Mouse (Mus musculus) G1E (cell line): ENCODE results near the gene Rhobtb1. TPM values are rescaled to one million over a fixed set of nuclear protein-coding genes. Genes with fewer than 3 reads are reported as not detected.

Source experiments
- ATAC-seq: 2 replicates; pipeline ENCODE4 v1.8.0; 2016; ENCODE audit warnings: mild to moderate bottlenecking; ENCODE audit not compliant: insufficient number of reproducible peaks, poor library complexity, low FRiP score, severe bottlenecking; ENCODE audit errors: extremely low read depth
- DNase-seq: peaks from one replicate; pipeline ENCODE4 v3.0.0; 2012; ENCODE audit warnings: low spot score
- H3K27me3 ChIP-seq: 2 replicates; pipeline ENCODE4 v1.6.1; 2012; ENCODE audit warnings: mild to moderate bottlenecking, low read length, inconsistent platforms; ENCODE audit not compliant: insufficient read depth
- H3K36me3 ChIP-seq: replicated peaks from 2 replicates; pipeline ENCODE3; 2012; ENCODE audit warnings: mild to moderate bottlenecking, inconsistent platforms
- H3K4me1 ChIP-seq: 2 replicates; pipeline ENCODE4 v1.6.1; 2012; ENCODE audit warnings: low read depth, low read length, inconsistent platforms, mixed read lengths; ENCODE audit not compliant: insufficient read depth
- H3K4me3 ChIP-seq: 2 replicates; pipeline ENCODE4 v1.5.1; 2012; ENCODE audit warnings: low read depth, mild to moderate bottlenecking, inconsistent platforms, low read length, moderate library complexity, mixed read lengths
- H3K9me3 ChIP-seq: replicated peaks from 2 replicates; pipeline ENCODE4 v1.6.1; 2012; ENCODE audit warnings: inconsistent platforms
- CTCF ChIP-seq: IDR thresholded peaks from 2 replicates; pipeline ENCODE4 v1.5.1; 2012; ENCODE audit warnings: low read depth, low read length, inconsistent platforms, mixed read lengths
- GATA1 ChIP-seq: IDR thresholded peaks from 2 replicates; pipeline ENCODE4 v1.6.1; 2012; ENCODE audit warnings: borderline replicate concordance, low read length, inconsistent platforms, mixed read lengths
- GATA2 ChIP-seq: IDR thresholded peaks from 2 replicates; pipeline ENCODE4 v1.6.1; 2012; ENCODE audit warnings: low read depth, low read length, inconsistent platforms, borderline replicate concordance
- POLR2AphosphoS5 ChIP-seq: IDR thresholded peaks from 2 replicates; pipeline ENCODE4 v1.6.1; 2012; ENCODE audit warnings: low read depth, low read length, inconsistent platforms; ENCODE audit not compliant: insufficient replicate concordance
- TAL1 ChIP-seq: conservative IDR thresholded peaks from 2 replicates; pipeline ENCODE4 v1.6.1; 2012; ENCODE audit warnings: low read depth, low read length, inconsistent platforms, mixed read lengths
- polyA plus RNA-seq: library from polyadenylated mRNA; stranded (reverse); fragments of >175 nt; gene quantifications from 2 replicates; pipeline ENCODE4 v1.2.3, GENCODE M21; 2012
- total RNA-seq, 2 experiments: library from RNA; stranded (forward) in 1 of 2; stranded (reverse) in 1 of 2; fragments of 200-1000 nt in 1 of 2; fragments of >200 nt in 1 of 2; fragmentation: Nextera tagmentation in 1 of 2; gene quantifications; 2 replicates each; pipeline ENCODE4 v1.2.3; 2014 to 2017

The Rhobtb1 gene
- total and polyA plus RNA-seq, 3 experiments, result 0.05 TPM; not detected in 2

- H3K36me3 ChIP-seq, result no peaks in the 10 kb centered on the region
- H3K9me3 ChIP-seq, result peaks cover 53% of the 10 kb centered on the region
- ATAC-seq, result no peak
- H3K27me3 ChIP-seq, result no peaks in the 10 kb centered on the region
- no peak for DNase-seq
- TF ChIP-seq GATA1, result no peak
- no peak for TF ChIP-seq TAL1
- TF ChIP-seq GATA2, result no peak
- no peak for TF ChIP-seq CTCF
- no peak for TF ChIP-seq POLR2AphosphoS5
- no peak overlapping the region for H3K4me3 ChIP-seq
- H3K4me1 ChIP-seq, result no peaks in the 10 kb centered on the region
These were observed 101.2 kb downstream of the Rhobtb1 start for GRCm38 (mm10) chr10:69252112-69253074.

- TF ChIP-seq GATA2 (no peak), CTCF (no peak), POLR2AphosphoS5 (no peak)
- H3K4me1 ChIP-seq, result no peaks in the 10 kb centered on the region
- H3K9me3 ChIP-seq, result peaks cover 49% of the 10 kb centered on the region
- ATAC-seq, result no peak
- no peaks in the 10 kb centered on the region for H3K36me3 ChIP-seq
- no peak overlapping the region for H3K4me3 ChIP-seq
- no peaks in the 10 kb centered on the region for H3K27me3 ChIP-seq
- DNase-seq, result no peak
These were observed 101.9 kb downstream of the Rhobtb1 start for GRCm38 (mm10) chr10:69253075-69253685.

GRCm38 (mm10) chr10:69253686-69254080 lies 102.4 kb downstream of the Rhobtb1 start:
- no peak for DNase-seq
- H3K9me3 ChIP-seq, result peaks cover 46% of the 10 kb centered on the region
- no peak for TF ChIP-seq TAL1
- TF ChIP-seq GATA1, result no peak
- no peak for TF ChIP-seq GATA2
- no peak for TF ChIP-seq CTCF
- TF ChIP-seq POLR2AphosphoS5, result no peak
- no peaks in the 10 kb centered on the region for H3K36me3 ChIP-seq
- no peak overlapping the region for H3K4me3 ChIP-seq
- no peaks in the 10 kb centered on the region for H3K4me1 ChIP-seq
- ATAC-seq, result no peak
- H3K27me3 ChIP-seq, result no peaks in the 10 kb centered on the region

- TF ChIP-seq GATA1 (no peak), GATA2 (no peak), CTCF (no peak), TAL1 (no peak), POLR2AphosphoS5 (no peak)
- Histone ChIP-seq H3K4me3 (no peak overlapping the region), H3K4me1 (no peaks in the 10 kb centered on the region), H3K9me3 (peaks cover 47% of the 10 kb centered on the region), H3K36me3 (no peaks in the 10 kb centered on the region), H3K27me3 (no peaks in the 10 kb centered on the region)
- ATAC-seq (no peak), DNase-seq (no peak)
These were observed 103.2 kb downstream of the Rhobtb1 start for GRCm38 (mm10) chr10:69254390-69254847.

- Histone ChIP-seq H3K9me3 (peaks cover 52% of the 10 kb centered on the region), H3K4me1 (no peaks in the 10 kb centered on the region), H3K27me3 (no peaks in the 10 kb centered on the region), H3K4me3 (no peak overlapping the region), H3K36me3 (no peaks in the 10 kb centered on the region)
- DNase-seq (no peak), ATAC-seq (no peak)
- no peak for TF ChIP-seq GATA2
- no peak for TF ChIP-seq POLR2AphosphoS5
- no peak for TF ChIP-seq CTCF
These were observed 104.4 kb downstream of the Rhobtb1 start for GRCm38 (mm10) chr10:69255594-69255993.

GRCm38 (mm10) chr10:69257592-69258133 lies 106.4 kb downstream of the Rhobtb1 start:
- DNase-seq, result no peak
- H3K4me1 ChIP-seq, result no peaks in the 10 kb centered on the region
- H3K9me3 ChIP-seq, result peaks cover 50% of the 10 kb centered on the region
- ATAC-seq, result no peak
- H3K36me3 ChIP-seq, result no peaks in the 10 kb centered on the region
- H3K4me3 ChIP-seq, result no peak overlapping the region
- no peaks in the 10 kb centered on the region for H3K27me3 ChIP-seq
- no peak for TF ChIP-seq GATA1
- no peak for TF ChIP-seq GATA2
- TF ChIP-seq CTCF, result no peak
- no peak for TF ChIP-seq POLR2AphosphoS5
- TF ChIP-seq TAL1, result no peak
